Mouse (Mus musculus): ENCODE data around the gene Slfn4. TPM values are rescaled to one million over a fixed set of nuclear protein-coding genes. Genes with fewer than 3 reads are reported as not detected.
"Not testable (repeated sequence)": the region's sequence is repeated elsewhere in the genome, so short reads cannot be mapped to it uniquely, and the experiment has no call there.

Slfn4 gene
- not detected in 2 replicates for polyA plus RNA-seq (2014; fragmentation: Nextera tagmentation; extraction: Ambion mirVana)

DNA sequence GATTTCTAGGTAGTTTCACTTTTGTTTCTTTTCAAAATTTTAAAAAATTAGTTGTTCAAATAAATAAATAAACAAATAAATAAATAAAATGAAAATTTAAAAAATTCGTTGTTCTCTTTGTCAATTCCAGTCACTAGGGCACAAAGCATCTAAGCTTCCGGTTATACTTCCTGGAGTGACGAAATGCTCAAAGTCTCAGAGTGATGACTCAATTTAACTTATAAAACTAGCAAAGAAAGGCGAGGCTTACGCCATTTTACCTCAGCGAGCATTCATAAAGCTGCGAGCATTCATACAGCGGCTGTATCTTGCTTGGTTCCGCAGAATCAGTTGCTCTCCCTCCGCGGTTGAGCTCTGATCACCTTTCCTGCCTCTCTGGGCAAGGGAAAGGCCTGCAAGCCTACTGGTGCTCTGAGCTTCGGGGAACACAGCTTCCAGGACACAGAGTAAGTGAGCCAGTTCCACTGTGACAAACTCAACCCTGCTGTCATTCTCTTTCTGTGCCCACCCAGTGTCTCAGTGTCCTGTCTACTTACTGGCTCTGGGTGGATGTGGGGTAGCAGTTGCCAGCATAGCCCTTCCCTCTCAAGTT lies at the start of gene Slfn4:
Gene Slfn4 (plus strand): TSS at position 239 of the 592 bp plus-strand sequence.
- Histone ChIP-seq H3K9me3 (replicated peaks; ENCODE audit: control insufficient read depth, low read length) (no peaks in the 10 kb centered on the region), H3K27me3 (ENCODE audit: control insufficient read depth, insufficient read depth, low read length) (no peaks in the 10 kb centered on the region), H3K27ac (replicated peaks; ENCODE audit: low read depth, low read length) (no peak within 1 kb of the TSS), H3K4me3 (ENCODE audit: low read depth, low read length) (no peak within 1 kb of the TSS), H3K4me2 (ENCODE audit: low read depth, low read length) (no peak within 1 kb of the TSS), H3K4me1 (ENCODE audit: control insufficient read depth, insufficient read depth, low read length) (no peaks in the 10 kb centered on the region), H3K9ac (replicated peaks; ENCODE audit: low read length) (no peak within 1 kb of the TSS), H3K36me3 (replicated peaks; ENCODE audit: control insufficient read depth, insufficient read depth, low read depth, low read length) (no peaks in the 10 kb centered on the region)
- ATAC-seq (replicated peaks; ENCODE audit: insufficient number of reproducible peaks, low FRiP score, low TSS enrichment, low read depth): no peak
- WGBS: 89% methylated on average over 12 of the region's 12 CpGs
- DNase-seq (ENCODE audit: low spot score): no peak

DNA sequence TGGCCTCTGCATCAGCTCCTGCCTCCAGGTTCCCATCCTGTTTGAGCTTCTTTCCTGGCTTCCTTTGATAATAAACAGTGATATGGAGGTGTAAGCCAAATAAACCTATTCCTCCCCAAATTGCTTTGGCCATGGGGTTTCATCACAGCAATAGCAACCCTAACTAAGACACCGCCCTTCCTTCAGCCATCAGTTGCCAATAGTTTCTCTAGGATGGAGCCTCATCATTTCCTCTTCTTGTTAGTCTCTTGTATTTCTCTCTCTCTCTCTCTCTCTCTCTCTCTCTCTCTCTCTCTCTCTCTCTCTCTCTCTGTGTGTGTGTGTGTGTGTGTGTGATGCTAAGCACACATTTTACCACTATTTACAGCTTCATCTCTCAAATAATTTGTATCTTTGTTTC lies 49.4 kb upstream of the Slfn4 start:
- not testable (repeated sequence) for H3K27ac ChIP-seq (replicated peaks; ENCODE audit: low read depth, low read length); H3K9me3 ChIP-seq (replicated peaks; ENCODE audit: control insufficient read depth, low read length); DNase-seq (ENCODE audit: low spot score); H3K36me3 ChIP-seq (replicated peaks; ENCODE audit: control insufficient read depth, insufficient read depth, low read depth, low read length); H3K27me3 ChIP-seq (ENCODE audit: control insufficient read depth, insufficient read depth, low read length); ATAC-seq (replicated peaks; ENCODE audit: insufficient number of reproducible peaks, low FRiP score, low TSS enrichment, low read depth); H3K4me1 ChIP-seq (ENCODE audit: control insufficient read depth, insufficient read depth, low read length); H3K4me2 ChIP-seq (ENCODE audit: low read depth, low read length); H3K9ac ChIP-seq (replicated peaks; ENCODE audit: low read length); H3K4me3 ChIP-seq (ENCODE audit: low read depth, low read length)
- no CpG with 5 or more reads among the region's 1 CpGs for WGBS

DNA sequence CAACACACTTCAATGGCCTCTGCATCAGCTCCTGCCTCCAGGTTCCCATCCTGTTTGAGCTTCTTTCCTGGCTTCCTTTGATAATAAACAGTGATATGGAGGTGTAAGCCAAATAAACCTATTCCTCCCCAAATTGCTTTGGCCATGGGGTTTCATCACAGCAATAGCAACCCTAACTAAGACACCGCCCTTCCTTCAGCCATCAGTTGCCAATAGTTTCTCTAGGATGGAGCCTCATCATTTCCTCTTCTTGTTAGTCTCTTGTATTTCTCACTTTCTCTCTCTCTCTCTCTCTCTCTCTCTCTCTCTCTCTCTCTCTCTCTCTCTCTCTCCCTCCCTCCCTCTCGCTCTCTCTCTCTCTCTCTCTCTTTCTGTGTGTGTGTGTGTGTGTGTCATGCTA lies 37.7 kb upstream of the Slfn4 start:
- 100% methylated on average over 1 of the region's 2 CpGs for WGBS
- ATAC-seq (replicated peaks; ENCODE audit: insufficient number of reproducible peaks, low FRiP score, low TSS enrichment, low read depth): not testable (repeated sequence)

DNA sequence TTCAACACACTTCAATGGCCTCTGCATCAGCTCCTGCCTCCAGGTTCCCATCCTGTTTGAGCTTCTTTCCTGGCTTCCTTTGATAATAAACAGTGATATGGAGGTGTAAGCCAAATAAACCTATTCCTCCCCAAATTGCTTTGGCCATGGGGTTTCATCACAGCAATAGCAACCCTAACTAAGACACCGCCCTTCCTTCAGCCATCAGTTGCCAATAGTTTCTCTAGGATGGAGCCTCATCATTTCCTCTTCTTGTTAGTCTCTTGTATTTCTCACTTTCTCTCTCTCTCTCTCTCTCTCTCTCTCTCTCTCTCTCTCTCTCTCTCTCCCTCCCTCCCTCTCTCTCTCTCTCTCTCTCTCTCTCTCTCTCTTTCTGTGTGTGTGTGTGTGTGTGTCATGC lies 26.0 kb upstream of the Slfn4 start:
- not testable (repeated sequence) for H3K4me1 ChIP-seq (ENCODE audit: control insufficient read depth, insufficient read depth, low read length); H3K4me3 ChIP-seq (ENCODE audit: low read depth, low read length); H3K36me3 ChIP-seq (replicated peaks; ENCODE audit: control insufficient read depth, insufficient read depth, low read depth, low read length); H3K4me2 ChIP-seq (ENCODE audit: low read depth, low read length); H3K27me3 ChIP-seq (ENCODE audit: control insufficient read depth, insufficient read depth, low read length); ATAC-seq (replicated peaks; ENCODE audit: insufficient number of reproducible peaks, low FRiP score, low TSS enrichment, low read depth); H3K9me3 ChIP-seq (replicated peaks; ENCODE audit: control insufficient read depth, low read length); H3K9ac ChIP-seq (replicated peaks; ENCODE audit: low read length); DNase-seq (ENCODE audit: low spot score); H3K27ac ChIP-seq (replicated peaks; ENCODE audit: low read depth, low read length)
- WGBS: no CpG with 5 or more reads among the region's 1 CpGs

More for the DNA sequence above, 37.7 kb upstream of the Slfn4 start:
- not testable (repeated sequence) for H3K27ac ChIP-seq (replicated peaks; ENCODE audit: low read depth, low read length); H3K4me3 ChIP-seq (ENCODE audit: low read depth, low read length); H3K4me2 ChIP-seq (ENCODE audit: low read depth, low read length); H3K4me1 ChIP-seq (ENCODE audit: control insufficient read depth, insufficient read depth, low read length); H3K27me3 ChIP-seq (ENCODE audit: control insufficient read depth, insufficient read depth, low read length); H3K9me3 ChIP-seq (replicated peaks; ENCODE audit: control insufficient read depth, low read length); H3K9ac ChIP-seq (replicated peaks; ENCODE audit: low read length); H3K36me3 ChIP-seq (replicated peaks; ENCODE audit: control insufficient read depth, insufficient read depth, low read depth, low read length); DNase-seq (ENCODE audit: low spot score)

DNA sequence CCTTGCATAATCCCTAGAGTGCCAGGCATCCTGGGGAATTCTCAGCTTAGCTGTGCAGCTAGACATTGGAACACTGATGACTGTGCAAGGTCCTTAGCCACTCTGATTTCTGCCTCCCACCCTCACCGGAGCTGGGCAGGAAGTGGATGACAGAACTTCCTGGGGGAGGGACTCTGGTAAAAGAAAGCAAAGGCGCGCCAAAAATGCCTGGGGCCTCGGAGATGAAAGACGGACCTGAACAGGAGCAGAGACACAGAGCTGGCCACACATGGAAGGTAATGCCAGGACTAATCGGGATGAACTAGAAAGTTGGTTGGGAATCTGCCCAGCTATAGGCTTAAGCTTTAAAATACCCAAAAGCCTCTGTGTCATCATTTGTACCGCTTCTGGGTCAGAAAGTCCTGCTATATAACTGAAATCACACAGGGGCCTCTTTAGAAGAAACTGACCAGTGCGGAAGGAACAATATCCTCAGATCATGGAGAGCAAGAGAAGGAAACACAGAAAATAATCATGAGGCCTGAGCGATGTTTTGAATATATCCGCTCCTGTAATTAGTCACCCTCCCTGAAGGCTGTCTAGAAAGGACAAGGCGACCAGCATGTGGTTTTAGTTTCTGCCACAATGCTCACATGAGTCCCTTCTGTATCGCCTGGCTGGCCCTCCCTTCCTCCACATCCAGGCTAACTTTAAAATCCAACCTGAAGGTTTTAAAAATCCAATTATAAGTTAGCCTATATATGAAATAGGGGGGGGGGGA lies 16.3 kb downstream of the Slfn4 start, which contains the start of gene Slfn3:
Gene Slfn3 (plus strand): TSS at position 197 of the 760 bp plus-strand sequence.
- H3K4me1 ChIP-seq (ENCODE audit: control insufficient read depth, insufficient read depth, low read length): no peaks in the 10 kb centered on the region
- H3K36me3 ChIP-seq (replicated peaks; ENCODE audit: control insufficient read depth, insufficient read depth, low read depth, low read length): no peaks in the 10 kb centered on the region
- peak; percentile 32 for DNase-seq (ENCODE audit: low spot score)
- no peaks in the 10 kb centered on the region for H3K9me3 ChIP-seq (replicated peaks; ENCODE audit: control insufficient read depth, low read length)
- H3K27ac ChIP-seq (replicated peaks; ENCODE audit: low read depth, low read length): no peak within 1 kb of the TSS
- ATAC-seq (replicated peaks; ENCODE audit: insufficient number of reproducible peaks, low FRiP score, low TSS enrichment, low read depth): no peak
- WGBS: 63% methylated on average over 12 of the region's 12 CpGs
- H3K27me3 ChIP-seq (ENCODE audit: control insufficient read depth, insufficient read depth, low read length): no peaks in the 10 kb centered on the region
- H3K9ac ChIP-seq (replicated peaks; ENCODE audit: low read length): no peak within 1 kb of the TSS
- no peak within 1 kb of the TSS for H3K4me2 ChIP-seq (ENCODE audit: low read depth, low read length)
- no peak within 1 kb of the TSS for H3K4me3 ChIP-seq (ENCODE audit: low read depth, low read length)

DNA sequence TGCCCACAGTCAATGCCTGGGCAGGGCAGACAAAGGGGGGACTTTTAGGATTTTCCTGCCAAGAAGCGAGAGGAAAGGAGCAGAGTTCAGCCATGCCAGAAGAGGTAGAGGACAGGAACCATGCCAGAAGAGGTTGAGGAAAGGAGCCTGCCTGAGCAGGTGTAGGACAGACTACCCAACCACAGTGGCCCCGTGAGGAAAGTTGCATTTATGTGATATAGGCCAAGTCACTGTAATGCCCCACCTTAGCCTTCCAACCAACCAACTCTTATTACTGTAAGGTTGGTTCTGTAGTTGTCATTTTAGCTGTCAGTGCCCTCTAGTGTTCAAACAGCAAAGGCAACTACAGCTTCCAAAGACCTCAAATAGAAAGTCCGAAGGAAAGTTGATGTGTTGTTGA lies 17.0 kb downstream of the Slfn4 start:
- ATAC-seq (replicated peaks; ENCODE audit: insufficient number of reproducible peaks, low FRiP score, low TSS enrichment, low read depth) (peak; percentile 52; the same call in 1 of the 2 replicates), DNase-seq (ENCODE audit: low spot score) (peak; percentile 43)
- Histone ChIP-seq H3K9me3 (replicated peaks; ENCODE audit: control insufficient read depth, low read length) (no peaks in the 10 kb centered on the region), H3K27me3 (ENCODE audit: control insufficient read depth, insufficient read depth, low read length) (no peaks in the 10 kb centered on the region), H3K9ac (replicated peaks; ENCODE audit: low read length) (no peak overlapping the region), H3K4me3 (ENCODE audit: low read depth, low read length) (no peak overlapping the region), H3K4me2 (ENCODE audit: low read depth, low read length) (no peak overlapping the region), H3K4me1 (ENCODE audit: control insufficient read depth, insufficient read depth, low read length) (no peaks in the 10 kb centered on the region), H3K36me3 (replicated peaks; ENCODE audit: control insufficient read depth, insufficient read depth, low read depth, low read length) (no peaks in the 10 kb centered on the region), H3K27ac (replicated peaks; ENCODE audit: low read depth, low read length) (no peak overlapping the region)
- 70% methylated on average over 3 of the region's 3 CpGs for WGBS

DNA sequence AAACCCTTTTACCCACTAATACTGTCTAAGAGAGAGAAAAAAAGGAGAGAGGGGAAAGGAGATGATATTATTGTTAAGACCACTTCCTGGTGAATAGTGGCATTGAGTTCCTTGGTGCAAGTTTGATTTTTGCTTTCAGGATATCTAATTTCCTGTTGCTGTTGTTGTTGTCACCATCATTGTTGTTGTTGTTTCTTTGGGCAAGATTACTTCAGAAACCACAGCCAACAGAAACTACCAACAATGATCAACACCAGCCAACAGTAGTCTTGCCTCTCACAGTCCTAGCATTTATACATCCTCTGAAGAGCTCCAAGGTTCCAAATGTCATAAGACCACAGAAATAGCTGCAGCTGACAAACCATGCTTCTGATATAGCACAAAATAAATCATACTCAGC lies 30.0 kb downstream of the Slfn4 start:
- Histone ChIP-seq H3K9ac (replicated peaks; ENCODE audit: low read length) (no peak overlapping the region), H3K36me3 (replicated peaks; ENCODE audit: control insufficient read depth, insufficient read depth, low read depth, low read length) (no peaks in the 10 kb centered on the region), H3K4me2 (ENCODE audit: low read depth, low read length) (no peak overlapping the region), H3K9me3 (replicated peaks; ENCODE audit: control insufficient read depth, low read length) (no peaks in the 10 kb centered on the region), H3K27ac (replicated peaks; ENCODE audit: low read depth, low read length) (no peak overlapping the region), H3K4me3 (ENCODE audit: low read depth, low read length) (no peak overlapping the region), H3K4me1 (ENCODE audit: control insufficient read depth, insufficient read depth, low read length) (no peaks in the 10 kb centered on the region), H3K27me3 (ENCODE audit: control insufficient read depth, insufficient read depth, low read length) (no peaks in the 10 kb centered on the region)
- DNase-seq (ENCODE audit: low spot score): no peak
- no peak for ATAC-seq (replicated peaks; ENCODE audit: insufficient number of reproducible peaks, low FRiP score, low TSS enrichment, low read depth)

DNA sequence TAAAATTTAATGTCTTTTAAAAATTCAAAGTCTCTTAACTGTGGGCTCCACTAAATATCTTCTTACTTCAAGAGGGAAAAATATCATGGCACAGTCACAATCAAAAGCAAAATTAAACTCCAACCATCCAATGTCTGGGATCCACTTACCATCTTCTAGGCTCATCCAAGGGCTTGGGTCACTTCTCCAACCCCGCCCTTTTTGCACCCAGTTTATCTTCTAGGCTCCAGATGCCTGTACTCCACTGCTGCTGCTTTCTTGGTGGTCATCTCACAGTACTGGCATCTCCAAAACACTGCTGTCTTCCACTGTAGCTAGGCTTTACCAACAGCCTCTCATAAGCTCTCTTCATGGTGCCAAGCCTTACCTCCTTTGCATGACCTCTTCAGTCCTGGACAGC lies 41.1 kb downstream of the Slfn4 start:
- ATAC-seq (replicated peaks; ENCODE audit: insufficient number of reproducible peaks, low FRiP score, low TSS enrichment, low read depth) (no peak), DNase-seq (ENCODE audit: low spot score) (no peak)
- no peak overlapping the region for H3K27ac ChIP-seq (replicated peaks; ENCODE audit: low read depth, low read length)
- 75% methylated on average over 1 of the region's 1 CpGs for WGBS
- H3K27me3 ChIP-seq (ENCODE audit: control insufficient read depth, insufficient read depth, low read length): no peaks in the 10 kb centered on the region
- H3K4me3 ChIP-seq (ENCODE audit: low read depth, low read length): no peak overlapping the region
- no peak overlapping the region for H3K9ac ChIP-seq (replicated peaks; ENCODE audit: low read length)
- no peaks in the 10 kb centered on the region for H3K4me1 ChIP-seq (ENCODE audit: control insufficient read depth, insufficient read depth, low read length)
- H3K9me3 ChIP-seq (replicated peaks; ENCODE audit: control insufficient read depth, low read length): no peaks in the 10 kb centered on the region
- H3K36me3 ChIP-seq (replicated peaks; ENCODE audit: control insufficient read depth, insufficient read depth, low read depth, low read length): no peaks in the 10 kb centered on the region
- H3K4me2 ChIP-seq (ENCODE audit: low read depth, low read length): no peak overlapping the region
